In genomic region chr2:157078059-157078792, GRCm38 (mm10) we compare ENCODE assay signal across 9 mouse cellular contexts. TPM values are rescaled to one million over a fixed set of nuclear protein-coding genes. Genes with fewer than 3 reads are reported as not detected.
DNase-seq lines count a peak whose midpoint lies in the region; ATAC-seq and TF ChIP-seq lines count a peak whose summit lies in the region.
"Had no signal": no experiment of that assay in that cellular context is flagged by ENCODE, and none has a peak within 500 bp of the region (broad histone marks: within the 10 kb centered on the region; RNA-seq: fewer than 3 reads in every experiment).

No protein-coding gene starts in this region.

- TF ChIP-seq EP300 in heart, adult 2 months (IDR thresholded peaks at IDR 0.05; ENCODE audit: insufficient read depth, low read depth, low read length): no peak
- TF ChIP-seq EP300 in ES-Bruce4 (IDR thresholded peaks at IDR 0.05; ENCODE audit: insufficient read depth, low read depth, low read length): no peak

- no peaks in the 10 kb centered on the region for H3K27me3 ChIP-seq in heart, adult 2 months (ENCODE audit: control insufficient read depth, insufficient read depth, low read length)
- peaks cover 5% of the 10 kb centered on the region; the same call in 1 of the 2 replicates for H3K27me3 ChIP-seq in ES-Bruce4 (ENCODE audit: control insufficient read depth, insufficient read depth, low read length, poor library complexity, severe bottlenecking)
- no peaks in the 10 kb centered on the region for H3K27me3 ChIP-seq in hindbrain, embryonic 12.5 days
- no peaks in the 10 kb centered on the region for H3K27me3 ChIP-seq in lung, embryonic 16.5 days (ENCODE audit: control insufficient read depth, insufficient read depth, low read depth, low read length)

- peak overlapping the region; percentile 91 for H3K27ac ChIP-seq in heart, adult 2 months
- no peak overlapping the region for H3K27ac ChIP-seq in ES-Bruce4 (ENCODE audit: insufficient read depth, low read length)
- peak overlapping the region; percentile 99 for H3K27ac ChIP-seq in hindbrain, embryonic 12.5 days
- peak overlapping the region; percentile 95 for H3K27ac ChIP-seq in lung, embryonic 16.5 days (ENCODE audit: low read length)

- TF ChIP-seq CTCF in heart, adult 2 months (IDR thresholded peaks at IDR 0.05): no peak
- TF ChIP-seq CTCF in ES-Bruce4 (IDR thresholded peaks at IDR 0.05; ENCODE audit: low read depth, low read length): no peak

- H3K9me3 ChIP-seq in ES-Bruce4 (replicated peaks; ENCODE audit: control insufficient read depth, insufficient read depth, low read length, poor library complexity, severe bottlenecking): no peaks in the 10 kb centered on the region
- H3K9me3 ChIP-seq in hindbrain, embryonic 12.5 days (replicated peaks): no peaks in the 10 kb centered on the region
- H3K9me3 ChIP-seq in lung, embryonic 16.5 days (ENCODE audit: control insufficient read depth, low read length): no peaks in the 10 kb centered on the region

- DNase-seq in heart, adult 2 months: no peak
- DNase-seq in heart, postnatal 36 days: no peak
- peak; percentile 46 for DNase-seq in embryo, embryonic 11 days
- DNase-seq in frontal cortex, postnatal 36 days (ENCODE audit: low spot score in 2 of 2): no peak
- no peak for DNase-seq in ovary, postnatal 36 days (ENCODE audit: low spot score)

- peaks cover 27% of the 10 kb centered on the region for H3K4me1 ChIP-seq in heart, adult 2 months (ENCODE audit: control insufficient read depth, insufficient read depth, low read length)
- H3K4me1 ChIP-seq in ES-Bruce4 (ENCODE audit: control insufficient read depth, insufficient read depth, low read length): no peaks in the 10 kb centered on the region
- peaks cover 59% of the 10 kb centered on the region for H3K4me1 ChIP-seq in hindbrain, embryonic 12.5 days
- H3K4me1 ChIP-seq in lung, embryonic 16.5 days (replicated peaks; ENCODE audit: control insufficient read depth, insufficient read depth, low read length): peaks cover 44% of the 10 kb centered on the region

- H3K4me2 ChIP-seq in hindbrain, embryonic 12.5 days (replicated peaks): peak overlapping the region; percentile 93
- peak overlapping the region; percentile 65 for H3K4me2 ChIP-seq in lung, embryonic 16.5 days (ENCODE audit: low read depth, low read length)

- WGBS in heart, adult 2 months: under 1% methylated on average over 77 of the region's 79 CpGs
- under 1% methylated on average over 57 of the region's 79 CpGs for WGBS in hindbrain, embryonic 12.5 days
- WGBS in lung, embryonic 16.5 days: under 1% methylated on average over 44 of the region's 79 CpGs

- H3K79me2 ChIP-seq in heart, adult 2 months (replicated peaks; ENCODE audit: control insufficient read depth, insufficient read depth, low read length): 0 out of 2 replicates have a peak, but pooled peaks cover 2% of the 10 kb centered on the region

- intact Hi-C loops in heart, adult 2 months (cut with DNase I): loop anchor here (2.0 to 5.0 kb wide), 3 partner anchors 23 to 356 kb away; no protein-coding TSS in a partner anchor
- intact Hi-C loops in heart, postnatal 36 days (cut with DNase I): loop anchor here (2.0 kb wide), 2 partner anchors 35 to 47 kb away; no protein-coding TSS in a partner anchor

- ATAC-seq in hindbrain, embryonic 12.5 days (ENCODE audit: low FRiP score): peak; percentile 14
- ATAC-seq in lung, embryonic 16.5 days (ENCODE audit: low read depth): peak; percentile 10

- peaks cover 3% of the 10 kb centered on the region; the same call in 1 of the 2 replicates for H3K36me3 ChIP-seq in heart, adult 2 months (ENCODE audit: control insufficient read depth, insufficient read depth, low read length)
- no peaks in the 10 kb centered on the region for H3K36me3 ChIP-seq in ES-Bruce4 (ENCODE audit: control insufficient read depth, insufficient read depth, low read length, poor library complexity, severe bottlenecking)
- H3K36me3 ChIP-seq in hindbrain, embryonic 12.5 days: peaks cover 7% of the 10 kb centered on the region
- no peaks in the 10 kb centered on the region for H3K36me3 ChIP-seq in lung, embryonic 16.5 days (ENCODE audit: control insufficient read depth, insufficient read depth, low read length)
- H3K36me3 ChIP-seq: G1E had no signal

- H3K4me3 ChIP-seq in heart, adult 2 months: peak overlapping the region; percentile 89
- peak overlapping the region; percentile 88 for H3K4me3 ChIP-seq in ES-Bruce4 (ENCODE audit: low read depth, low read length)
- H3K4me3 ChIP-seq in hindbrain, embryonic 12.5 days: peak overlapping the region; percentile 98
- peak overlapping the region; percentile 80 for H3K4me3 ChIP-seq in lung, embryonic 16.5 days (ENCODE audit: low read length)

- peak overlapping the region; percentile 87 for H3K9ac ChIP-seq in heart, adult 2 months (ENCODE audit: low read depth, low read length)
- peak overlapping the region; percentile 85 for H3K9ac ChIP-seq in ES-Bruce4 (ENCODE audit: low read depth, poor library complexity, severe bottlenecking)
- peak overlapping the region; percentile 100 for H3K9ac ChIP-seq in hindbrain, embryonic 12.5 days
- peak overlapping the region; percentile 95 for H3K9ac ChIP-seq in lung, embryonic 16.5 days (ENCODE audit: low read length)

- TF ChIP-seq POLR2A in heart, adult 2 months (IDR thresholded peaks at IDR 0.05; ENCODE audit: insufficient read depth, low read depth, low read length): no peak
- no peak for TF ChIP-seq POLR2A in ES-Bruce4 (IDR thresholded peaks at IDR 0.05; ENCODE audit: insufficient read depth, low read length)

RNA-seq across cellular contexts. Expression of gene Soga1, which starts 0.8 kb away (rescaled TPM):
- total RNA-seq in heart, adult 2 months (2021): 10 to 100 TPM; 10.0 to 11.7 TPM
- polyA plus RNA-seq in heart, adult 2 months (2012; rRNA removed): 4.8 and 6.6 TPM in 2 replicates
- total RNA-seq in heart, postnatal 36 days (2021): 10 to 100 TPM; 11.5 to 13.4 TPM
- polyA plus RNA-seq in ES-Bruce4 (2011; ENCODE audit: insufficient read depth, insufficient read length, low read depth, missing spikeins): 9.8 and 11.5 TPM in 2 replicates
- polyA plus RNA-seq in hindbrain, embryonic 12.5 days (2016; fragmentation: Nextera tagmentation; extraction: Ambion mirVana): 7.7 and 8.6 TPM in 2 replicates
- polyA plus RNA-seq in lung, embryonic 16.5 days (2015; fragmentation: Nextera tagmentation; extraction: Ambion mirVana): 4.0 and 4.1 TPM in 2 replicates

RNA-seq across cellular contexts. Expression of gene Tldc2, which starts 8.6 kb away (rescaled TPM):
- total RNA-seq in heart, adult 2 months (2021): not detected
- polyA plus RNA-seq in heart, adult 2 months (2012; rRNA removed): not detected in 2 replicates
- total RNA-seq in heart, postnatal 36 days (2021): not detected
- polyA plus RNA-seq in ES-Bruce4 (2011; ENCODE audit: insufficient read depth, insufficient read length, low read depth, missing spikeins): not detected in 2 replicates
- polyA plus RNA-seq in hindbrain, embryonic 12.5 days (2016; fragmentation: Nextera tagmentation; extraction: Ambion mirVana): not detected in 2 replicates
- polyA plus RNA-seq in lung, embryonic 16.5 days (2015; fragmentation: Nextera tagmentation; extraction: Ambion mirVana): not detected in 2 replicates
- total RNA-seq: G1E had no signal
- polyA plus RNA-seq: G1E had no signal

RNA-seq across cellular contexts. Expression of gene Samhd1, which starts 56.8 kb away (rescaled TPM):
- 10 to 100 TPM; 22.7 to 23.8 TPM for total RNA-seq in heart, adult 2 months (2021)
- polyA plus RNA-seq in heart, adult 2 months (2012; rRNA removed): 19.8 and 22.7 TPM in 2 replicates
- 10 to 100 TPM; 21.9 to 29.5 TPM for total RNA-seq in heart, postnatal 36 days (2021)
- 77.6 and 82.5 TPM in 2 replicates for polyA plus RNA-seq in ES-Bruce4 (2011; ENCODE audit: insufficient read depth, insufficient read length, low read depth, missing spikeins)
- 17.2 and 20.2 TPM in 2 replicates for polyA plus RNA-seq in hindbrain, embryonic 12.5 days (2016; fragmentation: Nextera tagmentation; extraction: Ambion mirVana)
- 30.2 and 32.4 TPM in 2 replicates for polyA plus RNA-seq in lung, embryonic 16.5 days (2015; fragmentation: Nextera tagmentation; extraction: Ambion mirVana)
